Mouse (Mus musculus) heart, embryonic 11.5 days (tissue): ENCODE data around the gene Mpv17l. TPM values are rescaled to one million over a fixed set of nuclear protein-coding genes. Genes with fewer than 3 reads are reported as not detected.
A peak's percentile ranks its signal among the peaks of the same experiment; 100 is the strongest.
"Not testable (repeated sequence)": the region's sequence is repeated elsewhere in the genome, so short reads cannot be mapped to it uniquely, and the experiment has no call there.

ENCODE experiments used
- ATAC-seq: fragments of 200-750 bp; cut with Nextera tagmentation; replicated peaks from 2 replicates; pipeline ENCODE4 v1.8.0; 2017; ENCODE audit warnings: moderate library complexity; ENCODE audit not compliant: insufficient number of reproducible peaks, low FRiP score, low TSS enrichment
- H3K27ac ChIP-seq: fragments of 300-500 bp; sonication (generic); 2 replicates; pipeline ENCODE4 v1.5.1; 2014; ENCODE audit warnings: mild to moderate bottlenecking, low read depth, low read length
- H3K27me3 ChIP-seq: fragments of 300-500 bp; sonication (generic); 2 replicates; pipeline ENCODE4 v1.6.1; 2014; ENCODE audit warnings: mild to moderate bottlenecking, low read length, mixed read lengths; ENCODE audit not compliant: control insufficient read depth, insufficient read depth
- H3K36me3 ChIP-seq: fragments of 300-500 bp; sonication (generic); 2 replicates; pipeline ENCODE4 v1.6.1; 2014; ENCODE audit warnings: mild to moderate bottlenecking, low read length, moderate library complexity, mixed read lengths; ENCODE audit not compliant: control insufficient read depth, insufficient read depth
- H3K4me1 ChIP-seq: fragments of 300-500 bp; sonication (generic); 2 replicates; pipeline ENCODE4 v1.6.1; 2014; ENCODE audit warnings: low read length; ENCODE audit not compliant: control insufficient read depth, insufficient read depth
- H3K4me2 ChIP-seq: fragments of 300-500 bp; sonication (generic); 2 replicates; pipeline ENCODE4 v1.6.1; 2014; ENCODE audit warnings: mild to moderate bottlenecking, moderate library complexity
- H3K4me3 ChIP-seq: fragments of 300-500 bp; sonication (generic); 2 replicates; pipeline ENCODE4 v1.5.1; 2014; ENCODE audit warnings: low read depth, low read length
- H3K9ac ChIP-seq: fragments of 300-500 bp; sonication (generic); 2 replicates; pipeline ENCODE4 v1.6.1; 2014; ENCODE audit warnings: mild to moderate bottlenecking, low read depth, low read length, moderate library complexity
- H3K9me3 ChIP-seq: fragments of 300-500 bp; sonication (generic); replicated peaks from 2 replicates; pipeline ENCODE4 v1.6.1; 2016; ENCODE audit warnings: low read length; ENCODE audit not compliant: control insufficient read depth
- WGBS: fragments of 180-500 bp; shearing (Covaris S2); extraction: QIAGEN DNeasy Blood & Tissue Kit; methylation state at CpG from one replicate; pipeline ENCODE4 v1.1.7; 2014; ENCODE audit not compliant: insufficient replicate concordance; 5-methylcytosine and 5-hydroxymethylcytosine counted together
- polyA plus RNA-seq: library from polyadenylated mRNA; unstranded; fragments of >200 nt; fragmentation: Nextera tagmentation; extraction: Ambion mirVana; gene quantifications from 2 replicates; pipeline ENCODE4 v1.2.1, GENCODE M21; 2014

The Mpv17l gene
- polyA plus RNA-seq: 1.6 and 2.1 TPM in 2 replicates

- peak; percentile 96 for ATAC-seq
- no peaks in the 10 kb centered on the region for H3K9me3 ChIP-seq
- peaks cover 10% of the 10 kb centered on the region for H3K4me1 ChIP-seq
- H3K4me2 ChIP-seq: peak within 1 kb of the TSS; percentile 71
- no peaks in the 10 kb centered on the region for H3K27me3 ChIP-seq
- H3K4me3 ChIP-seq: peak within 1 kb of the TSS; percentile 83
- peak within 1 kb of the TSS; percentile 85 for H3K27ac ChIP-seq
- H3K36me3 ChIP-seq: no peaks in the 10 kb centered on the region
- WGBS: under 1% methylated on average over 48 of the region's 57 CpGs
- peak within 1 kb of the TSS; percentile 87 for H3K9ac ChIP-seq
These were observed at the start of gene Mpv17l, which contains the start of gene Pdxdc1 for GRCm38 (mm10) chr16:13902888-13903483. TSS of gene Mpv17l (plus strand) at chr16:13903161. TSS of gene Pdxdc1 (minus strand) at chr16:13903131.

DNA sequence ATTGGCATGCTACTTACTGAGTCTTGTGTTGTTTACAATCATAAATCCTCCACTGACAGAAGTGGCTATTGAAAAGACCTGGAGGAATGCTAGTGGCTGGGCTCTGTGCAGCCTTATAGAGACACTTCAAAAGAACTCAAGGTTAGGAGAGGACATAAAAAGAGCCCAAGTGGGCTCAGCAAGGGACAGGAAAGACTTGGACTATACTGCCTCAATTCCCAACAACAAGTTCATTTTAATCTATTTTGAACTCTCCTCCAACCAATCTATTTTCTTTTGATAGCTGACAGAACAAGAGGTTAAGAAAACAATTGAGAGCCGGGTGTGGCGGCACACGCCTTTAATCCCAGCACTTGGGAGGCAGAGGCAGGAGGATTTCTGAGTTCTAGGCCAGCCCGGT lies 49.1 kb upstream of the Mpv17l start:
- Histone ChIP-seq H3K27ac (no peak overlapping the region), H3K4me3 (no peak overlapping the region), H3K27me3 (no peaks in the 10 kb centered on the region), H3K9ac (no peak overlapping the region), H3K4me2 (no peak overlapping the region), H3K9me3 (no peaks in the 10 kb centered on the region), H3K36me3 (peaks cover 5% of the 10 kb centered on the region; the same call in 1 of the 2 replicates), H3K4me1 (no peaks in the 10 kb centered on the region)
- 91% methylated on average over 4 of the region's 4 CpGs for WGBS
- no peak for ATAC-seq

DNA sequence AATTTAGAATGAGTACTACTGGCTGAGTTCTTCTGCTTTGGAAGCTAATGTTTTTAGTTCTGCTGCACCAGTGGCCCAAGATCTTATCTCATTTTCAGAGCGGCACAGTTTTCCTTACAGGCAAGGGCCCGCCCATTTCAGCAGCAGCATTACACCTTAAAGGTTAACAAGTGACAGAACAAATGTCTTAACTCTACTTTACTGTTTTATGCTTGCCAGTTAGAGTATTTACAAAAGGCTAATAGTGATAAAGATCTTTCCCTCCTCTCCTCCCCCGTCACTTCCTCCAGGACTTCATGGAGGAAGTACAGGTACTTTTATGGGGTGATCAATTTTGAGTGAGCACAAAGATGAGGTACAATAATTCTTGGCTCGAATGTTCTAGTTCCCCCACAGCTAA lies 36.9 kb upstream of the Mpv17l start:
- ATAC-seq: no peak
- 73% methylated on average over 4 of the region's 4 CpGs for WGBS
- Histone ChIP-seq H3K9ac (no peak overlapping the region), H3K4me2 (no peak overlapping the region), H3K36me3 (0 out of 2 replicates have a peak, but pooled peaks cover 8% of the 10 kb centered on the region), H3K4me1 (0 out of 2 replicates have a peak, but pooled peaks cover 4% of the 10 kb centered on the region), H3K27ac (no peak overlapping the region), H3K9me3 (no peaks in the 10 kb centered on the region), H3K4me3 (no peak overlapping the region), H3K27me3 (no peaks in the 10 kb centered on the region)

- Histone ChIP-seq H3K4me1 (0 out of 2 replicates have a peak, but pooled peaks cover 4% of the 10 kb centered on the region), H3K4me2 (no peak overlapping the region), H3K9ac (no peak overlapping the region), H3K9me3 (no peaks in the 10 kb centered on the region), H3K36me3 (0 out of 2 replicates have a peak, but pooled peaks cover 8% of the 10 kb centered on the region), H3K4me3 (no peak overlapping the region), H3K27ac (no peak overlapping the region), H3K27me3 (no peaks in the 10 kb centered on the region)
- no peak for ATAC-seq
- WGBS: 85% methylated on average over 5 of the region's 5 CpGs
These were observed 36.3 kb upstream of the Mpv17l start for GRCm38 (mm10) chr16:13866616-13867015.

DNA sequence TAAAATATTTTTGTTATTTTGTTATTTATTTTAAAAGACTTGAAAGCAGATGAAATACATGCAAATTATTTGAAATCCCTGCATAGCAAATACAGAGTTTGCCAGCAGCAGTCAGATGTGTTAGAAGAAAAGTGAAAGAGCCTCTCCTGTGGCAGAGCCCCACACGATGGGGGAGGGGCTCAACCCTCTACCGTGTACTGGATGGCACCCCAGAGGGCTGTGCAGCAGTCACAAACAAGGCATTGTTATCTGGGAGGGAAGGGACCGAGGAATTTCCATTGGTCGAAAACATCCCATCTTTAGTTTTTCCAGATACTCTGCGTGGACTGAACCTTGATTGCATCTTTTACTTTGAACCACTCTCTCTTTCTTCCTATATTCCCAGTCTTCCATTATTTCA lies 35.6 kb upstream of the Mpv17l start:
- H3K4me3 ChIP-seq, H3K9me3 ChIP-seq, H3K36me3 ChIP-seq, H3K4me1 ChIP-seq, H3K27ac ChIP-seq, H3K9ac ChIP-seq, H3K27me3 ChIP-seq, ATAC-seq: not testable (repeated sequence)
- peak overlapping the region; percentile 57; the same call in 1 of the 2 replicates for H3K4me2 ChIP-seq
- WGBS: 25% methylated on average over 5 of the region's 5 CpGs

DNA sequence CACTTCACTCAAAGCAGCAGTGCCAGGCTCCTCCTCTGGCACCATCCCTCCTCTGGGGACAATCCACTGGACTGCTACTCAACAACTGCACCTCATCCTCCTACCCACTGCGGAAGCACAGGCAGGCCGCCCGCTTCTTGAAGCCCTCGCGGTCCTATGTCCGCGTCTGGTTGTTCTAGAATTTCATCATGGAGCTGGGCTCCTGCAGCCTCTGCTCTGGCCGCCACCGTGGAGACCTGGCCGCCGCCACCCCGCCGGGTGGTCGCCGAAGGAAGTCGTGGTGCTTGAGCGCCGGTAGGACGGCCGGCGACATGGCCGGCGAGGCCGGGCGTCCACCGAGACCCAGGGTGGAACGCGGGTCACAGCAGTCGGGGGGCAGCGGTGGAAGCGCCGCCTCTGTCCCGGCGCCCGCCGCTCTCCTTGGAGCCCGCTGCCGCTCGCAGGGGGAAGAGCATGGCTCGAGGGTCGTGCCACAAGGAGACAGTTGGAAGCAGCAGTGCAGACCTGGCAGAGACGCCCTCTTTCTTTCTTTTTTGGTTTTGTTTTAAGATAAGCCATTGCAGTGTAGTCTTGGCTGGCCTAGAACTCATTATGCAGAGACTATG lies 34.9 kb upstream of the Mpv17l start:
- Histone ChIP-seq H3K4me1 (0 out of 2 replicates have a peak, but pooled peaks cover 4% of the 10 kb centered on the region), H3K4me3 (peak overlapping the region; percentile 42), H3K9me3 (no peaks in the 10 kb centered on the region), H3K9ac (peak overlapping the region; percentile 2), H3K4me2 (peak overlapping the region; percentile 57), H3K27ac (no peak overlapping the region; the same call in 1 of the 2 replicates), H3K36me3 (0 out of 2 replicates have a peak, but pooled peaks cover 8% of the 10 kb centered on the region), H3K27me3 (no peaks in the 10 kb centered on the region)
- 10% methylated on average over 42 of the region's 42 CpGs for WGBS
- ATAC-seq: peak; percentile 52; the same call in 1 of the 2 replicates

GRCm38 (mm10) chr16:13875483-13875882 lies 27.5 kb upstream of the Mpv17l start:
- Histone ChIP-seq H3K27ac (no peak overlapping the region), H3K4me3 (no peak overlapping the region), H3K4me2 (no peak overlapping the region), H3K9me3 (no peaks in the 10 kb centered on the region), H3K27me3 (no peaks in the 10 kb centered on the region), H3K9ac (no peak overlapping the region), H3K4me1 (no peaks in the 10 kb centered on the region), H3K36me3 (0 out of 2 replicates have a peak, but pooled peaks cover 8% of the 10 kb centered on the region)
- ATAC-seq: no peak
- WGBS: 73% methylated on average over 4 of the region's 4 CpGs

DNA sequence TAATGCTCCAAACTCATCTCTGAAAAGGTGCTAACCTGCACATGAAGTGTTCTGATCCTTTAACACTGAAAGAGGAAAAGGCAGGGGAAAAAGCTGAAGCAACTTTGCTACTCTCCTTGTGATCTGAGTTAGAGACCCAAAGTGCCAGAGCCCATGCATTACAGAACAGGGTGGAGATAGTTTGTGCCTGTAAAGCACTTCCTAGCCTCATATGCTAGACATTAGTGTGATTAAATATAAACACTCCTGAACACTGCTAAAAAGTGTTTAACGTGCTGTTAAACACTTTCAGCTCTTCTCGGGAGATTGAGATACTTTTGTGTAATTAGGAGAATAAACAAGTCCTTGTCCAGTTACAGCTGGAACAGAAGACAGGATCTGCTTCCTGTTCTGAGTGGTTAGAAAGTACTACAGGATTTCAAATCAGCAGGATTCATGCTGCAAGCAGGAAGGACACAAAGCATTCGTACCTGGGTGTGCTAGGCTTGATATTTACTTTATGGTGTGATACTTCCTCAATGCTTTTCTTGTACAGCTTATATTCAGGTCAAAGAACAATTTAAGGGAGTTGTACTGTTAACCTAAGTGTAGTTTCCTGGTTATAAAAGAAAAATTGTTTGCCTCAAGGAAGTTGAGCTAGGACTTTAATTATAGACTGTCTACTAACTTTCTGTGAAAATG lies 19.7 kb upstream of the Mpv17l start:
- Histone ChIP-seq H3K9ac (no peak overlapping the region), H3K27ac (no peak overlapping the region), H3K4me1 (no peaks in the 10 kb centered on the region), H3K4me3 (no peak overlapping the region), H3K36me3 (0 out of 2 replicates have a peak, but pooled peaks cover 2% of the 10 kb centered on the region), H3K4me2 (no peak overlapping the region), H3K9me3 (no peaks in the 10 kb centered on the region), H3K27me3 (no peaks in the 10 kb centered on the region)
- WGBS: 49% methylated on average over 3 of the region's 3 CpGs
- no peak for ATAC-seq
